Mouse (Mus musculus) cerebellum, adult 2 months (tissue): ENCODE measurements around the gene Gnrhr. TPM values are rescaled to one million over a fixed set of nuclear protein-coding genes. Genes with fewer than 3 reads are reported as not detected.
A peak's percentile ranks its signal among the peaks of the same experiment; 100 is the strongest.

ENCODE experiments used
- DNase-seq, 2 experiments: peaks; one replicate each; pipeline ENCODE4 v3.0.0; 2021
- H3K27ac ChIP-seq: fragments of 200-500 bp; 2 replicates; pipeline ENCODE4 v1.5.1; 2012; ENCODE audit warnings: low read length, control low read depth, inconsistent platforms; ENCODE audit not compliant: insufficient read depth
- H3K27me3 ChIP-seq: fragments of 200-500 bp; 2 replicates; pipeline ENCODE4 v1.6.1; 2012; ENCODE audit warnings: inconsistent platforms, mild to moderate bottlenecking, low read length, moderate library complexity; ENCODE audit not compliant: control insufficient read depth, insufficient read depth
- H3K4me1 ChIP-seq: fragments of 200-500 bp; 2 replicates; pipeline ENCODE4 v1.6.1; 2011; ENCODE audit warnings: low read length; ENCODE audit not compliant: control insufficient read depth, insufficient read depth
- H3K4me3 ChIP-seq: fragments of 200-500 bp; replicated peaks from 2 replicates; pipeline ENCODE3; 2011; ENCODE audit warnings: mild to moderate bottlenecking, low read depth, low read length, control low read depth; ENCODE audit not compliant: insufficient read depth
- CTCF ChIP-seq: fragments of 200-500 bp; IDR thresholded peaks from 2 replicates; pipeline ENCODE4 v1.5.1; 2011; ENCODE audit warnings: low read depth, mild to moderate bottlenecking, control low read depth, low read length, moderate library complexity, borderline replicate concordance; ENCODE audit not compliant: insufficient read depth
- POLR2A ChIP-seq: fragments of 200-500 bp; IDR thresholded peaks from 2 replicates; pipeline ENCODE4 v1.6.1; 2011; ENCODE audit warnings: low read length, control low read depth, borderline replicate concordance; ENCODE audit not compliant: insufficient read depth
- WGBS: fragments of 180-500 bp; shearing (Covaris S2); methylation state at CpG from one replicate; pipeline ENCODE4 v1.1.7; 2018; 5-methylcytosine and 5-hydroxymethylcytosine counted together
- polyA plus RNA-seq: library from polyadenylated mRNA; depleted of rRNA; stranded (reverse); fragments of >200 nt; gene quantifications from 2 replicates; pipeline ENCODE4 v1.2.3, GENCODE M21; 2012; rRNA removed

Gnrhr gene
- polyA plus RNA-seq, 1 experiment, result not detected

DNA sequence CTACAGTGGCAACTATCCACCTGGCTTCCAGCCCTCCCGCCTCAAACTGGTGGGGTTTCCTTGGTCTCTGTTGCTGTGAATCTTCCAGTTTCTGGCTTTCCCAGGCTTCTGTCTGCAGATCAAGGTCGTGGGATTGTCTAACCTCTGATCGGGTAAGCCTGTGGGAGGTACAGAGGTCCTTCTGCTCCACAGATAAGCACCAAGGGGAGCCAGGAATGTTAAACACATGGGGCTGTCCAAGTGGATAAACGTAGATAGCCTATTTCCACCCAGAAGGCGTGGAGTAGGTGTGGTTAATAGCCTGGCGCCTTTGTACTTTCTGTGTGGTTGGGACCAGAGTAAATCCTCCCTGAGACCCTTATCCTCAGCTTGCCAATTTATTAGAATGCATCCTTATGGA, 10.3 kb downstream of the Gnrhr start:
- H3K27me3 ChIP-seq, result no peaks in the 10 kb centered on the region; the same call in 1 of the 2 replicates
- WGBS, result 72% methylated on average over 6 of the region's 6 CpGs
- no peaks in the 10 kb centered on the region for H3K4me1 ChIP-seq
- TF ChIP-seq CTCF (no peak), POLR2A (no peak)
- H3K4me3 ChIP-seq, result no peak overlapping the region
- no peak overlapping the region for H3K27ac ChIP-seq
- DNase-seq, result no peak

- WGBS, result 49% methylated on average over 2 of the region's 2 CpGs
- no peak overlapping the region for H3K27ac ChIP-seq
Measured at GRCm38 (mm10) chr5:86173778-86174177, 23.9 kb downstream of the Gnrhr start.

DNA sequence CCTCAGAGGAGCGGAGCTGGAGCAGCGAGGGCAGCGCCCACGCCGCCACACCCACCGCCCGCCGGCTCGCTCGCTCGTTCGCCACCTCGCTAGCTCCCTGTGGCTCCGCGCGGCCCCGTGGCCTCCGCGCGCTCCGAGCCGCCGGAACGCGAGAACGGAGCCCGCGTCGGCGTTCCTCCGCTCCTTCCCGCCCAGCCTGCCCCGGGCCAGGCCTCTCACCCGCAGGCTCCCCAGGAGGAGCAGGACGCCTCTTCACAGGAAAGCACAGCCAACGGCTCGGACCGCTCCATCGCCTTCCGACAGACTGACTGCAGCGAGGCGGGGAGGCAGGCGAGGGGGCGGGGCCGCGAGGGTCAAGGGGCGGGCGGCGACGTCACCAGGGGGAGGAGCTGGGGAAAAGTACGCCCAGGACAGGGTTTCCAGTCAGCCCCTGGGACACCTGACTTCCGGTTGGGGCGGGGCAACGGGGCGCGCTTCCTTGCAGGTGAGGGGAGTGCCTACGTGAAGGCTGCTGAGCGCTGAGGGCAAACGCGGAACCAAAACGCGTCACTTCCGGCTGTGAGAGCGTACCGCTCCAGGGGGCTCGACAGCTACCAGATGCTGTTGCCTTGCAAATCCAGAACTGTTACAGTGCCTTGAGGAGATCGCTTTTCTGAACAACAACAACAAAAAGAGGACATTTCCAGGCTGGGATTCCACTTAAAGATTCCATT, 25.1 kb downstream of the Gnrhr start, which contains the start of gene Uba6:
Uba6 (minus strand) TSS at position 355 of the 713 bp plus-strand sequence.
- Histone ChIP-seq H3K27ac (peak within 1 kb of the TSS; percentile 73), H3K4me3 (peak within 1 kb of the TSS; percentile 83), H3K4me1 (no peaks in the 10 kb centered on the region), H3K27me3 (no peaks in the 10 kb centered on the region)
- TF ChIP-seq POLR2A (peak; percentile 92), CTCF (no peak)
- DNase-seq, result peak; percentile 99 to 100
- WGBS, result under 1% methylated on average over 66 of the region's 67 CpGs

More at GRCm38 (mm10) chr5:86173778-86174177, 23.9 kb downstream of the Gnrhr start:
- H3K4me1 ChIP-seq, result no peaks in the 10 kb centered on the region
- no peak for DNase-seq
- H3K27me3 ChIP-seq, result no peaks in the 10 kb centered on the region
- no peak overlapping the region for H3K4me3 ChIP-seq
- TF ChIP-seq CTCF (no peak), POLR2A (no peak)

DNA sequence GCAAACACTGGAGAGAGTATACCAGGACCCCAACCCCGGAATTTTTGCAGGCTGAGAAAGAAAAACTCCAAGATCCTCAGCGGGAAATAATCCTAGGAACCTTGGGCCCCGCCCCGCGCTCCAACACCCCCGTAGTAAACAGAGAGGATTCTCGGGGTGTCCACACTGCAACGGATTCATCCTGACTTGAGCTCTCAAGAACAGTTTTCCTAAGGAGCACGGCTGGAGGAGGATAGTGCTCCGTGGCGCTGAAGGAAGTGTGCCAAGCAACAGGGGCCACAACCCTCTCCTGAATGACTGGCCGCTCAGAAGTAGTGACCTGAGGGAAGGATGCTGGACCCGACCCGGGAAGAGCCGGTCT, 25.6 kb downstream of the Gnrhr start:
- peak overlapping the region; percentile 83 for H3K4me3 ChIP-seq

More for the DNA sequence above, 25.6 kb downstream of the Gnrhr start:
- Histone ChIP-seq H3K27me3 (no peaks in the 10 kb centered on the region), H3K4me1 (no peaks in the 10 kb centered on the region), H3K27ac (peak overlapping the region; percentile 73; the same call in 1 of the 2 replicates)
- TF ChIP-seq CTCF, result no peak
- TF ChIP-seq POLR2A, result no peak
- no peak for DNase-seq
- under 1% methylated on average over 15 of the region's 15 CpGs for WGBS

Other genes with a start within 250 kb of the Gnrhr start
- gene Cenpc1, start 132.3 kb downstream of the Gnrhr start, polyA plus RNA-seq, result 16.2 and 17.2 TPM in 2 replicates
- 0.21 TPM in 1 of 2 replicates, not detected in the other for gene Stap1, start 126.2 kb downstream of the Gnrhr start, polyA plus RNA-seq
- 8.1 and 8.4 TPM in 2 replicates for gene Uba6, start 25.1 kb downstream of the Gnrhr start, polyA plus RNA-seq
- gene Tmprss11c, start 91.4 kb upstream of the Gnrhr start, polyA plus RNA-seq, result not detected in 2 replicates
- 0.06 and 0.07 TPM in 2 replicates for gene Tmprss11d, start 175.5 kb upstream of the Gnrhr start, polyA plus RNA-seq